Mouse (Mus musculus) megakaryocyte progenitor cell, adult 5-6 weeks (primary cell): ENCODE measurements at regions not wholly inside any gene's neighbourhood (a gene's known extent, or its start where the extent isn't known, plus 50 kb on each side); places are given as distances from the start of the nearest gene placed in this dataset.

Experiments used
- ATAC-seq: replicated peaks from 2 replicates; pipeline ENCODE4 v1.8.0; 2016; ENCODE audit warnings: mild to moderate bottlenecking, moderate TSS enrichment, inconsistent platforms; ENCODE audit not compliant: poor library complexity

- ATAC-seq: no peak
These were observed 110.2 kb downstream of the Tusc1 start for GRCm38 (mm10) chr4:93225105-93225504.

- ATAC-seq: no peak
These were observed 114.6 kb downstream of the Tusc1 start for GRCm38 (mm10) chr4:93220747-93221146.

- ATAC-seq: peak; percentile 96
These were observed 126.9 kb downstream of the Tusc1 start for GRCm38 (mm10) chr4:93208399-93208798.

- ATAC-seq: no peak
These were observed 135.5 kb downstream of the Tusc1 start for GRCm38 (mm10) chr4:93199811-93200210.

- no peak for ATAC-seq
These were observed 151.0 kb downstream of the Tusc1 start for GRCm38 (mm10) chr4:93184332-93184731.
